Mouse (Mus musculus): ENCODE data around the gene Mog.

Gene Mog

DNA sequence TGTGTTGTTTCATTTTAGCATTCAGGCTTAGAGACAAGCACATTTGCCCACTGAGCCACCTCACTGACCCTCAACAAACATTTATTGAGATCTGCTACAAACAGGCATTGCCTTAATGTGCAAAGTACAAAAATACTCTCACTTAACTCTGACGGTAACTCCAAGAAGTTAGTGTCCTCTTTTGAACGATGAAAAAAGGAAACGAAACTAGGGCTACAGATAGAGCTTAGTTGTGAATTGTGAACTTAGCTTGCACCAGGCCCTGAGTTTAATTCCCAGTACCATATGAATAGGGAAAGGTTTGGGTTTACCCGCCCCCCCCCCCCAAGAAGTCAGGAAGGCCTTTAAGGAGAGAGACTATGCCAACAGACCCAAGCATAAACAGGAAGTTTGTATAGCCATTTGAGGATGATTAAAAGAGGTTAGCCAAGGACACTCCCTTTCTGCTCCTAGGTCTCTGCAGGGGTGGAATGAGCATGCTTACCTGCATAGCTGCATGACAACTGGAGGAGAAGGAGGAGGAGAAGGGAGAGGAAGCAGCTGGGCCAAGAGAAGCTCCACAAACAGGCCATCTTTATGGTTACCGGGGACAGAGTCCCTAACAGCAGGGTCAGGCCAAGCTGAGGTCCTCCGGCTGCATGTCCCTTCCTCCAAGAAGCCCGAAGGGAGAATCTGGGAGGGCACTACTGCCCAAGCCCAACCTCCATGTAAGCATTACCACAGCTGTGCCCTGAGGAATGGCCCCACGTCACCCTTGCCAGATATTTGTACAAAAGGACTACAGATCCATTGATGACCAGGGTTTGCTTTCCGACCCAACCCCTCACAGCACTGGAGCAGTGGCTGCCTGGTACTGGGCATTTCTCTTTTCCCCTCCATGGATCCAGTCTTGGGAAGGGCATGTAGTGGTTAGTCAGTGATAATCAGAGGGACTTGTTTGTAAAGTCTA is at the start of gene Mog:
Mog (minus strand) TSS at position 771 of the 949 bp plus-strand sequence.
- in situ Hi-C loops (cut with MboI, MseI) = no loop called here

DNA sequence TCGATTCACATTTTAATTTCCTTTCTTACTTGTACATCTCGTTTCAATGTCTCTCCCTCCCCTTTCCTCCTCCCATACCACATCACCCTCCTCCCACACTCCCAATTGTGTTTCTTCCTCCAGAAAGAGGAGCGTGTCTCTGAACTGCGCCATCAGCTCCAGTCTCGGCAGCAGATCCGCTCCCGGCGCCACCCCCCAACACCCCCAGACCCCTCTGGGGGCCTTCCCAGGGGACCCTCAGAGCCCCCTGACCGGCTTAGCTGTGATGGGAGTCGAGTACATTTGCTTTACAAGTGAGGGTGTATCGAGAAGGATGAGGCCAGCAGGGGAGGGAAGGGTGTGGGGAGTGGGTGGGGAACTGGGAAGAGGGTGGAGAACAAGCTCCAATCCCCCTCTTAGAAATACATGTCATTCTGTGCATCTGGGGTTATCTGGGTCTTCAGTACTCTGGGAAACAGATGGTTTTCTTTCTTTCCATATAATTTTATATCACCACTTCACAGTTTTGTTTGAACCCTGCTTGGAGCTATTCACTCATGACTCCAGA is 49.6 kb upstream of the Mog start:
- in situ Hi-C loops (cut with MboI, MseI) = loop anchor here in 1 of 2 experiments (5.0 kb wide), 1 partner anchor 129 kb away; the partner anchor contains the start of gene Olfr94

DNA sequence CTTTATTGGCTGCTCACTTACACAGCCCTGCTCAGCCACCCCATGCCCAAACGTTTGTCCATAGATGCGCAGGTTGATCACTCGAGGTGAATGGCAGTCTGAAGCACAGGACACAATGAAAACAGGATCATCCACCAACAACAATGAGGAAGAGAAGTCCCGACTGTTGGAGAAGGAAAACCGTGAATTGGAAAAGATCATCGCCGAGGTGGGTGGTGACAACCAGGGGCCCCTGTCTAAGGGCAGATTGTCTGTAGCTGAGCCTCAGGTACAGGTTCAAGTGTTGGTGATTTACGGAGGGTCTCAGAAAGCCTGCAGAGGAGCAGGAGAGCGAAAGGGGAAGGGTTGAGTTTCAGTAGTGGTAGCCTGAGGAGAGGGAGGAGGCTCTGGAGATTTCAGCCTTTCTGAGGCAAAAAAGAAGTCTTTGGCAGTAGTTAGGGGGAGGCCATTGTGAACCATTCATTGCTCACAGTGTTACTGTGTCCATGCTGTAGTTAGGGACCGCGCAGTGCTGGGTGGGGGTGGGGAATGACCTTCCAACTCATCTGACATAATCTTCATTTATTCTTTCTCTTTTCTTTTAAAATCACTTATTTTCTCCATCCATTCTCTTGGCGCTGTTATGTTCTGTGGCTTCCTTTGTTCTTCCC is 49.0 kb upstream of the Mog start:
- in situ Hi-C loops (cut with MboI, MseI) = loop anchor here in 1 of 2 experiments (5.0 kb wide), 1 partner anchor 130 kb away; the partner anchor contains the start of gene Olfr94

DNA sequence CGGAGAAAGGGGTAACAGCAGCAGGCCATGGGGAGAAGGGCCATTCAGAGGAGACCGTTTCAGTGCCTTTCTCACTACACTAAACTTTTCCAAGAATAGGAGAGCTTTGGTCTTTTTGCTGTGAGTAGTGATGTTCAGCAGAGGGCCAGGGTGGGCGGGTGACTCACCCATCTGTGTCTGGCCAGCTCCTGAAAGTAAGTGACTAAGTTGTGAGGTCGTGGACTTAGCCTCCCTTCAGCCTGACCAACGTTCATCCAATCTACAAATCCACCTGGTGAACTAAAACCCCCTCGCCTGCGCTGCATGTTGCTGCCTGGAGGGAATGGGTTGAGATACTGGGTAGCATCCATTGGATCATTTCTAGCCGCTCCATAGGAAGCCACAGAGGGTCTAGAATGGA is 46.9 kb upstream of the Mog start:
- in situ Hi-C loops (cut with MboI, MseI) = loop anchor here in 1 of 2 experiments (5.0 kb wide), 1 partner anchor 132 kb away; the partner anchor contains the start of gene Olfr94

DNA sequence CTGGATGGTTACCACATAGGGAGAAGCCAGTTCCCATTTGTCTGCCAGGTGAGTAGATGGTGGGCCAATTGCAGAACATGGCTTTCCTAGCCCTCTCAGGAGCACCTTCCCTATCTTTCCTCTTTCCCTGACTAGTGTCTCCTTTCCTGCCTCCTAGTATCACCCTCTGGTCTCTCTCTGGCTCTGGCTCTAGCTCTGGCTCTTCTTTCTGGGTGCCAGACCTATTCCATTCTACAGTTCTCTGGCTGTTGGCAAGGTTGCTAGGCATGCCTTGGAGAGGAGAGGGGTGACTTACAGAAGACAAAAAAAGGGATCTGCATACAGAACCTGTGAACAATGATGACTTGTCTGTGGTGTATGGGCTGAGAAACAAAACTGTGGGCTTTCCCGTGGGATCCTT is 44.7 kb upstream of the Mog start:
- in situ Hi-C loops (cut with MboI, MseI) = no loop called here

DNA sequence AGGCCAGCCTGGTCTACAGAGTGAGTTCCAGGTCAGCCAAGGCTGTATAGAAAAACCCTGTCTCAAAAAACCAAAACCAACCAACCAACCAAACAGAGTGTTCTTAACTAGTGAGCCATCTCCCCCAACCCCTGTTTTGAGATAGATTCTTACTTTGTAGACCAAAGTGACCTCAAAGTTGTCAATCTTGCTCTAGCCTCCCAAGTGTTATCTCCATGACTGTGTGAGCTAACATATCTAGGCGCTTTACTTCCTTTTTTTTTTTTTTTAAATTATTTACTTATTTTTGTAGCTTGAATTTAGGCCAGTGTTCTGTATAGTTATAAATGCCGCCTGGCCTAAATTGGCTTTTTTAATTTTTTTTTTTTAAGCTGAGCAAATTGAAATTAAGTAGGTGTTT is 42.8 kb upstream of the Mog start:
- in situ Hi-C loops (cut with MboI, MseI) = no loop called here

DNA sequence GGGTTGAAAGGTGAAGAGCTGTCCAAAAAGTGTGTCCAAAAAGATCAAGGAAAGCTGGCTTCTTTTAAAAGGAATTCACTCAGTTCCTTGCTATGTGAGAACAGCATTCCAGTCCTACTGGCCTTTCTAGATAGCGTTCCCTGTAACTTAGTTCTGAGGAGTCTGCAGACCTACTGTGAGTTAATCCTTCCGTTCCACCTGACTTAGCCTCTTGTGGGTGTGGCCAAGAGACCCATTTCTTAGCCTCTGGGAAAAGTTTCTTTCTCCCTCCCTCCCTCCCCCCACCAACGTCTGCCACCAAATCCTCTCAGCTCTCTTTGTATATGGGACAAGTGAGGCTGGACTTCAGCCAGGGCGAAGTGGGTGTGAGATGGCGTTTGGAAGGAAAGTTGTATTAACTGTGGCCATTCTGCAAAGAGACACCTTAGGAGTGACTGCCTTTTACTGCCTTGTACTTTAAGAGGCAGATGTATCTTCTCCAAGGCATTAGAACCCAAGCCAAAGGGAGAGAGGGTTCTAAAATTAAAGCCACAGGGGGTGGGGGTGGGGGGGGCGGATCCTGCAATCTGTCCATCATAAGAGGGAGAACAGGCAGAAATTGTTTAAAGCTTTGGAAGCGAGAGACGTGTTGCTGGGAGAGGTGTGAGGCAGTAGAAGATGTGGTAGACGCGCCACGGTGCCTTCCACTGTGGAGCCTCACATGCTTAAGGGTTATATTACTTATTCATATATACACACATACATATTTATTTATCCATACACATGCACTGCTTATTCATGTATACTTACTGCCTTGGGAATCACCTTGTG is 40.7 kb upstream of the Mog start:
- in situ Hi-C loops (cut with MboI, MseI) = no loop called here

DNA sequence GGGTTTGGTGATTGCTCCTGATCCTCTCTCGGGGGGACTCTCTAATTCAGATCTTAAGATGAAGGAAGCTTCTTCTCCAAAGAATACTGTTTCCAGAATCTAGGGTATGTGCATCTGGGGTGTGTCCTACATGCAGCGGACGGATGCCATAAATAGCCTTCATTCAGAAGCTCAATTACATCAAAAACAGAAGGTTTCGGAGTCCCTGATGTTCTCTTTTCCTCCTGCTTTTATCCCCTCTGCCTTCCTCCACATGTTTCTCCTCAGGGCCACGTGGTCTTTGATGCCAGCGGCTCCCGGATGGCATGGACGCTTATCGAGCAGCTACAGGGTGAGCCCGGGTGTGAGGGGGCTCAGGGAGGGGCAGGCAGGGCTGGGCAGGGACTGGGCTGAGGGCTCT is 39.9 kb upstream of the Mog start:
- in situ Hi-C loops (cut with MboI, MseI) = no loop called here

DNA sequence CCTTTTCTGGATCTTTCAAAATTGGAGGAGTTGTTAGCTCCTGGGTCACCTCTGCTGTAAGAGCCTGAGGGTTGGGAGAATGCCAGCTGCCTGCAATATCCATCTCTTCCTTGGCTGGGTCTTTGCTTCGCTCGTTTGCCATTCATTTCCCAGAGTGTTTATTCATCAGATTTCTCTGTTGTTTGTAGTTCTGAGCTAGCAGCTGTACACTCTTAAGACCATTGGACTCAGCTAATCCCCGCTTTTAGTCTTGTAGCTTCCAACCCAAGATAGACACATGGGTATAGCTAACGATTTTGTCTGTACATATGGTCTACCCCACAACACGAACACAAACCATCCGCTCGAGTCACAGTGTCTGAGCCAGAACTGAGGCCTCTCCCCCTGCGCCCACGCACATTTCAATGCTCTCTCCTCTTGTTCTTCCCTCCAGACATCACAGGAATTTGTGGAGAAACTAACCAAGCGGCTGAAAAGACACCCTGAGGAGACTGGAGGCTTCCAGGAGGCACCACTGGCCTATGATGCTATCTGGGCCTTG is 39.0 kb upstream of the Mog start:
- in situ Hi-C loops (cut with MboI, MseI) = no loop called here

DNA sequence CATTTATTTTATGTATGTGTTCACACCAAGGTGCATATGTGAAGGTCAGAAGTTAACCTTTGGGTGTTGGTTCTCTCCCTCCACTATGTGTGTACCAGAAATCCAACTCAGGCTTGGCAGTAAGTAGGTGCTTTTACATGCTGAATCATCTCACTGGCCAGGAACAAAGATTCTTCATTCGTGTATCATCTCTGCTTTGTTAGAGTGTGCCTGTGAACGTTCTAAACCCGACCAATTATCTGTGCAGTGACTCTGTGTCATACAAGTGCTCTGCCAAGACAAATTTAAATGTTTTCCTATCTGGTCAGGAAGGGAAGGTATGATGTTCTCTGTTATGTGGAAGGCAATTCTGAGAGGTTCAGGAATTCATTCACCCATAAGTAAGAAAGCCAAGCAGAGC is 38.2 kb upstream of the Mog start:
- in situ Hi-C loops (cut with MboI, MseI) = no loop called here

DNA sequence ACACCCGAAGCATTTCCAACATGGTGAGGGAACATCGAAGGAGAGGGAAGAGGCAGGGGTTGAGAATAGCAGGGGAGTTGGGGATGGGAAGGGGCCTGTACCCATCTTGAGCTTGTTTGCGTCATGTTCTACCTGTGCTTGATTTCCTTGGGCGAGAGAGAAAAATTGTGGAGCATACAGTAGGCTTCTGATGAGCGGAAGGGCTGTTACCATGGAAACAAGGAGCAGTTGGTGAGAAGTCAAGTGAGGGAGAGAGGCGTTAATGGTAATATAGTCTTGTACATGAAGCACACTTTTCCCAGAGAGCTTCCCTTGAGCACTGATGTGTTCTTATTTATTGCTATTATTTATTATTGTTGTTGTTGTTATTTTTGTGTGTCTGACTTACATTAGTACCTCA is 33.8 kb upstream of the Mog start:
- in situ Hi-C loops (cut with MboI, MseI) = no loop called here

DNA sequence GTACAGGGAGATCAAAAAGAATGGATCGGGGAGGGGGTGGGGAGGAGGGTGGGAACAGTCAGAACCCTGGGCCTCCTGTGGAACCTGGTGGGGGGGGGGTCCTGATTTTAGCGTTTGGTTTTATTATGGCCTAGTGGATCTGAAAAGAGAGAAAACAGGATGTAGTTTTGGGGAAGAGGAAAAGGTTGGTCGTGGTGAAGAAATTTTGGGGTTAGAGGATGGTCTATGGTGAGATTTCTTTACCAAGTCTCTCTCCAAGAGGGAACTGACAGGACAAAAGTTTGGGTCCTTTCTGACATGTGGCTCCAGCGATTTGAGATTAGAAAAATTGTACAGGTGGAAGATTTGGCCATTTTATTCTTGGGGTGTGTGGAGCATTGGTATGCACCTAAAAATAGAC is 28.5 kb upstream of the Mog start:
- in situ Hi-C loops (cut with MboI, MseI) = loop anchor here in 1 of 2 experiments (5.0 kb wide), 1 partner anchor 214 kb away; the partner anchor contains the start of gene Trim26

DNA sequence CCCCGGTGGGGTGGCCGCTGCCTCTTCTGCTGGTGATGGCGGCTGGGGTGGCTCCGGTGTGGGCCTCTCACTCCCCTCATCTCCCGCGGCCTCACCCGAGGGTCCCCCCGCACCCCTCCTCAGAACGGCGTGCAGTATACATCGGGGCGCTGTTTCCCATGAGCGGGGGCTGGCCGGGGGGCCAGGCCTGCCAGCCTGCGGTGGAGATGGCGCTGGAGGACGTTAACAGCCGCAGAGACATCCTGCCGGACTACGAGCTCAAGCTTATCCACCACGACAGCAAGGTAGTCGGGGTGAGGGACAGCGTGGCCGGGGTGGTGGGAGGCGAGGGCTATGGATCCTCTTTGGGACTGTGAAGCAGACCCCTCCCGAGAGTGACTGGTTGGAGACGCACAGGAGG is 27.7 kb upstream of the Mog start:
- in situ Hi-C loops (cut with MboI, MseI) = loop anchor here in 1 of 2 experiments (5.0 kb wide), 1 partner anchor 214 kb away; the partner anchor contains the start of gene Trim26

DNA sequence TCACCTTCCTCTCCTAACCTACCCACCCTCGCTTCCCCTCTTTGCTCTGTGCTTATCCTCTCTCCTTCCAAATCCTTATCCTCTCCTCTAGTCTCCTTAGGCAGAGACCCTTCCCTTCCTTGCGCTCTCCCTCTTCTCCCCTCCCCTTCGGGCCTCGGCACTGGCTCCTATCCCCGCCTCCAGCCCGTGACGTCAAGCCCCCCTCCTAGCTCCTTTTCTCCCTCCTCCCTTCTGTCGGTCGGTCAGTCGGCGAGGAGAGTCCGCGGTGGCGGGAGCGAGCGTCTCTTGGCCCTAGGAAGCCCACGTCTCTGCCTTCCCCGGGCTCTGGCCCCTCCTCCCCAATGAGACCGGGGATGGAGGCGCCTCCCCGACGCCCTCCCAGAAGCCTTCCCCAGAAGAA is 27.2 kb upstream of the Mog start:
- in situ Hi-C loops (cut with MboI, MseI) = loop anchor here in 1 of 2 experiments (5.0 kb wide), 1 partner anchor 213 kb away; the partner anchor contains the start of gene Trim26

DNA sequence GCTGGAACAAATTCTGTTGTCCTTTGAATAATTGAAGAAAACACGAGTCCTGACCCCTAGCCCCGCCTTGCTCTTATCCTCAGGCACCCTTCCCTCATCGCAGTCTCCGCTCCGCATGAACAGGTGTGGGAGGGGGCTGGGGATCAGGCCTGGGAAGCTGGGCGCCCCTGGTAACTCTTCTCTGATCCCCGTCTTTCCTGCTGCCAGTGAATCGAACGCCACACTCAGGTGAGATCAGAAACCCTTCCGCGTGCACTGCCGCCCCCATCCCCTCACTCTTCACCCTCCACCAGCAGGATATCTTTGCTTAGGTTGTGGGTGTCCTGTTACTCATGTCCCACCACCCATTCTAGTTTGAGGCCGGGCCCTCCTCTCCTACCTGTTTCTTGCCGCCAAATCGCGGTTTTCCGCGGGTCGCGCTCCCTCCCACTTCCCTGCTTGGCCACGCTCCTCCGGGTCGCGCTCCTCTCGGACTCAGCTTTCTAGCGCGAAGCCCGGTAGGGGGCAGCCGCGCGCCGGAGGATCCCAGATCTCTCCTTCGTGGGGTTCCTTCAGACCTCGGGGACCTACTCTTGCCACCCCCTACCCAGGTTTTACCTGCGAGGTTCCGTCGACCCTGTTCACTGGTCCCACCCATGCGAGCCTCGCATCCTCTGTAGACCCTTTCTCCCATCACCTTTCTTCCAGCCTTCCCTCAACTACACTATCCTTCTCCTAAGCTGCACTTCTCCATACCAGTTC is 26.5 kb upstream of the Mog start:
- in situ Hi-C loops (cut with MboI, MseI) = loop anchor here in 1 of 2 experiments (5.0 kb wide), 2 partner anchors 82 to 212 kb away; partner anchors contain the start of gene Trim26

DNA sequence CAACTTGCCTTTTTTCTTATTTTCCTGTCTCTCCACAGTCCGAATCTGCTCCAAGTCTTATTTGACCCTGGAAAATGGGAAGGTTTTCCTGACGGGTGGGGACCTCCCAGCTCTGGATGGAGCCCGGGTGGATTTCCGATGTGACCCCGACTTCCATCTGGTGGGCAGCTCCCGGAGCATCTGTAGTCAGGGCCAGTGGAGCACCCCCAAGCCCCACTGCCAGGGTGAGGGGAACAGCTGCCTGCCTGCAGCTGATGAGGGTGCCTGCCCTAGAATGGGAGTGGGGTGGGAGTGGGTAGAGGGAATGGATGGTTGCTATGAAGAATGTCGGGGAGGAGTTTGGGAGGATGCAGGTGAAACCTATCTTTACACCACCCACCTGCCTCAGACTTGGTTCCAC is 25.2 kb upstream of the Mog start:
- in situ Hi-C loops (cut with MboI, MseI) = loop anchor here in 1 of 2 experiments (5.0 kb wide), 1 partner anchor 81 kb away; no protein-coding TSS in a partner anchor

DNA sequence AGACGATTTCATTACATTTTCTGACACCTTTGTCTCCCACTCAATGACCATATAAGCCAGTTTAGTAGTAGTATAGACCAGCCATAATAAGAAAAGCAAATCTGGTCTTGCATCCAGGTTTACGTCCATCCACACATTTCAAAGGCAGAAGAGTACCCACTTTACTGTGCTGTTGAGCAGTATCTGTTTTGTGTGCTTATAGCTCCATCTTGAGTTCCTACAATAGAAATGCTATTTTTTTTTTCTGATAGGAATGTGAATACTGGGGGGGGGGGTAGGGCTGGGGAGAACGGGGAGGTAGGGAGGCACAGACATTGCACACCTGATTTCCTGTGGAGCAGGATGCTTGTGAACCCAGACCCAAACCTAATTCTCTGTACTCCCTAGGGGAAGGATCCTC is 24.8 kb upstream of the Mog start:
- in situ Hi-C loops (cut with MboI, MseI) = loop anchor here in 1 of 2 experiments (5.0 kb wide), 1 partner anchor 81 kb away; no protein-coding TSS in a partner anchor

DNA sequence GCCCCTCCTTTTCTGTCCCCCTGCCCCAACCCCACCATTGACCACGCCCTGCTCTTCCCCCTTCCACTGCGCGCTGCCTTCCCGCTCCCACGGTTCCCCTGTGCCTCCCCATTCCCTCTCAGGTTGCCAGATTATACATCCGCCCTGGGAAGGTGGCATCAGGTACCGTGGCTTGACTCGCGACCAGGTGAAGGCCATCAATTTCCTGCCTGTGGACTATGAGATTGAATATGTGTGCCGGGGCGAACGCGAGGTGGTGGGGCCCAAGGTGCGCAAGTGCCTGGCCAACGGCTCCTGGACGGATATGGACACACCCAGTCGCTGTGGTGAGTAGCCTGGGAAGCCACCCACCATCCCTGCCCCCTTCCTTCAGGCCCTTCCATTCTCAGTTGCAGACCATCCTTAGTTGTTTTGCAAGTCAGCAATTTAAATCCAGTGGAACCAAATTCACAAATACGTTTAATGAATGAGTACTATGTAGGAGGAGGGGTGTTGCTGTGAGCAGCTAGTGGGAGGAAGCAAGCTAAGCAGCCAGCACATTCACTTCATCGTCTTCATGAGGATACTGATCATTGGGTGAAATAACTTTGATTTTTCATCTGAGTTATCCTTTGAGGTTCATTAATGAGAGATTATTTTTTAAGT is 24.3 kb upstream of the Mog start:
- in situ Hi-C loops (cut with MboI, MseI) = loop anchor here in 1 of 2 experiments (5.0 kb wide), 1 partner anchor 80 kb away; no protein-coding TSS in a partner anchor

All from T-helper 17 cell (primary cell).